ENCODE assay signal across 13 mouse cellular contexts in genomic region chr8:116508721-116509120, GRCm38 (mm10). TPM values are rescaled to one million over a fixed set of nuclear protein-coding genes. Genes with fewer than 3 reads are reported as not detected.
A peak's percentile ranks its signal among the peaks of the same experiment; 100 is the strongest.
DNase-seq lines count a peak whose midpoint lies in the region.
"Had no signal": no experiment of that assay in that cellular context is flagged by ENCODE, and none has a peak within 500 bp of the region (broad histone marks: within the 10 kb centered on the region; RNA-seq: fewer than 3 reads in every experiment).

No protein-coding gene starts in this region.

- H3K27ac ChIP-seq in heart, embryonic 10.5 days: no peak overlapping the region
- H3K27ac ChIP-seq: hindbrain, postnatal 0 days; midbrain, embryonic 12.5 days had no signal

- WGBS in heart, embryonic 10.5 days: 59% methylated on average over 5 of the region's 5 CpGs

- no peaks in the 10 kb centered on the region for H3K36me3 ChIP-seq in heart, embryonic 10.5 days
- H3K36me3 ChIP-seq: midbrain, embryonic 12.5 days had no signal

- peak; percentile 97 for DNase-seq in heart, adult 11 months
- DNase-seq in heart, embryonic 10.5 days (ENCODE audit: low spot score): no peak
- DNase-seq in brain, adult 2 months (ENCODE audit: low read depth, low spot score): peak; percentile 66
- peak; percentile 88 for DNase-seq in gonadal fat pad, adult 2 months (ENCODE audit: low read depth)
- DNase-seq in lung, postnatal 14 days: peak; percentile 77
- no peak for DNase-seq in thymus, postnatal 25 days
- DNase-seq in embryo, embryonic 10 days (ENCODE audit: low spot score): no peak
- DNase-seq in thymus, postnatal 10 days (ENCODE audit: low spot score in 2 of 2): no peak
- DNase-seq: kidney, postnatal 36 days had no signal

- H3K9me3 ChIP-seq in heart, embryonic 10.5 days: no peaks in the 10 kb centered on the region
- H3K9me3 ChIP-seq: midbrain, embryonic 12.5 days had no signal

- no peak overlapping the region for H3K4me3 ChIP-seq in heart, embryonic 10.5 days
- H3K4me3 ChIP-seq: midbrain, embryonic 12.5 days had no signal

- H3K27me3 ChIP-seq in heart, embryonic 10.5 days (ENCODE audit: insufficient read depth, poor library complexity, severe bottlenecking): no peaks in the 10 kb centered on the region
- H3K27me3 ChIP-seq: midbrain, embryonic 12.5 days had no signal

- H3K4me1 ChIP-seq in heart, embryonic 10.5 days: peaks cover 14% of the 10 kb centered on the region; the same call in 1 of the 2 replicates

RNA-seq across cellular contexts. Expression of gene Dynlrb2, which starts 3.9 kb away (rescaled TPM):
- polyA plus RNA-seq in heart, embryonic 10.5 days (2016; fragmentation: Nextera tagmentation; extraction: Ambion mirVana): not detected in 2 replicates
- 7.6 and 12.9 TPM in 2 replicates for polyA plus RNA-seq in gonadal fat pad, adult 2 months (2012; rRNA removed)
- polyA plus RNA-seq: limb, embryonic 11.5 days; stomach, embryonic 14.5 days had no signal

Comparison
In these comparisons a context has a peak if more than half of its experiments do, and no peak if none do; other contexts are left out.
1. DNase-seq: peak in heart, adult 11 months (single experiment), brain, adult 2 months (single experiment), gonadal fat pad, adult 2 months (single experiment) and lung, postnatal 14 days (single experiment); none in heart, embryonic 10.5 days (single experiment), thymus, postnatal 25 days (single experiment), embryo, embryonic 10 days (single experiment) and thymus, postnatal 10 days (0 of 2).